Mouse (Mus musculus) splenic B cell, adult 2 months (primary cell): Measurements from ENCODE around the gene Olfr509.
"Not testable (repeated sequence)": the region's sequence is repeated elsewhere in the genome, so short reads cannot be mapped to it uniquely, and the experiment has no call there.

Source experiments
- DNase-seq: peaks from one replicate; pipeline ENCODE4 v3.0.0-alpha.2; 2011; ENCODE audit warnings: low read depth, low spot score
- H3K27me3 ChIP-seq: 2 replicates; pipeline ENCODE4 v1.6.1; 2012; ENCODE audit warnings: mild to moderate bottlenecking, low read length, moderate library complexity, mixed read lengths; ENCODE audit not compliant: control insufficient read depth, poor library complexity, insufficient read depth, severe bottlenecking
- H3K36me3 ChIP-seq: 2 replicates; pipeline ENCODE4 v1.6.1; 2012; ENCODE audit warnings: mild to moderate bottlenecking, low read length, moderate library complexity, mixed read lengths; ENCODE audit not compliant: control insufficient read depth, poor library complexity, insufficient read depth, severe bottlenecking

The Olfr509 gene

GRCm38 (mm10) chr7:108651806-108652205 is at the start of gene Olfr509:
Gene Olfr509 (minus strand): TSS chr7:108651906.
- no peak for DNase-seq
- no peaks in the 10 kb centered on the region for H3K27me3 ChIP-seq
- H3K36me3 ChIP-seq: no peaks in the 10 kb centered on the region

- no peak for DNase-seq
- Histone ChIP-seq H3K27me3 (no peaks in the 10 kb centered on the region), H3K36me3 (no peaks in the 10 kb centered on the region)
These were observed 27.2 kb upstream of the Olfr509 start for GRCm38 (mm10) chr7:108678886-108679285.

GRCm38 (mm10) chr7:108671058-108671457 is 19.4 kb upstream of the Olfr509 start:
- DNase-seq: no peak
- Histone ChIP-seq H3K36me3 (no peaks in the 10 kb centered on the region), H3K27me3 (no peaks in the 10 kb centered on the region)

- no peak for DNase-seq
- no peaks in the 10 kb centered on the region for H3K27me3 ChIP-seq
- H3K36me3 ChIP-seq: no peaks in the 10 kb centered on the region
These were observed 14.4 kb upstream of the Olfr509 start, which contains the start of gene Olfr510 for GRCm38 (mm10) chr7:108666118-108666517. Gene Olfr510 (plus strand): TSS chr7:108666418.

- DNase-seq: no peak
- H3K27me3 ChIP-seq: no peaks in the 10 kb centered on the region
- no peaks in the 10 kb centered on the region for H3K36me3 ChIP-seq
These were observed 10.7 kb upstream of the Olfr509 start for GRCm38 (mm10) chr7:108662419-108662818.

GRCm38 (mm10) chr7:108629694-108630093 is 22.0 kb downstream of the Olfr509 start, which contains the start of gene Olfr508:
Gene Olfr508 (plus strand): TSS chr7:108629994.
- Histone ChIP-seq H3K27me3 (no peaks in the 10 kb centered on the region), H3K36me3 (no peaks in the 10 kb centered on the region)
- no peak for DNase-seq

- H3K27me3 ChIP-seq: no peaks in the 10 kb centered on the region
- DNase-seq: no peak
- H3K36me3 ChIP-seq: no peaks in the 10 kb centered on the region
These were observed 30.2 kb downstream of the Olfr509 start, which contains the start of gene Olfr507 for GRCm38 (mm10) chr7:108621514-108621913. Gene Olfr507 (plus strand): TSS chr7:108621814.

- H3K36me3 ChIP-seq, DNase-seq, H3K27me3 ChIP-seq: not testable (repeated sequence)
These were observed 34.9 kb downstream of the Olfr509 start for GRCm38 (mm10) chr7:108616781-108617180.

GRCm38 (mm10) chr7:108614110-108614509 is 37.6 kb downstream of the Olfr509 start:
- Histone ChIP-seq H3K27me3 (no peaks in the 10 kb centered on the region), H3K36me3 (no peaks in the 10 kb centered on the region)
- no peak for DNase-seq

GRCm38 (mm10) chr7:108610487-108610886 is 41.2 kb downstream of the Olfr509 start, which contains the start of gene Olfr506:
Gene Olfr506 (plus strand): TSS chr7:108610787.
- no peak for DNase-seq
- Histone ChIP-seq H3K27me3 (no peaks in the 10 kb centered on the region), H3K36me3 (no peaks in the 10 kb centered on the region)

GRCm38 (mm10) chr7:108601916-108602315 is 49.8 kb downstream of the Olfr509 start:
- H3K36me3 ChIP-seq, DNase-seq, H3K27me3 ChIP-seq: not testable (repeated sequence)
